8 mouse cellular contexts compared by ENCODE assay signal in genomic region chr11:12290911-12291653, GRCm38 (mm10).
A peak's percentile ranks its signal among the peaks of the same experiment; 100 is the strongest.
DNase-seq lines count a peak whose midpoint lies in the region; ATAC-seq and TF ChIP-seq lines count a peak whose summit lies in the region.

No protein-coding gene starts in this region.

- no peaks in the 10 kb centered on the region for H3K36me3 ChIP-seq in megakaryocyte, embryonic 14.5 days (replicated peaks; ENCODE audit: low read length)
- no peaks in the 10 kb centered on the region for H3K36me3 ChIP-seq in hindbrain, postnatal 0 days (ENCODE audit: insufficient read depth, low read length)

- peak; percentile 88 for TF ChIP-seq CTCF in hindbrain, postnatal 0 days (IDR thresholded peaks at IDR 0.05; ENCODE audit: low read depth)

- DNase-seq in cerebellum, postnatal 25 days, result peak; percentile 68 to 81
- DNase-seq in gastrocnemius, postnatal 10 days, result peak; percentile 69
- DNase-seq in hindbrain, postnatal 0 days (ENCODE audit: low spot score), result peak; percentile 94
- DNase-seq in left cerebral cortex, adult 11 months (ENCODE audit: low spot score), result peak; percentile 50
- peak; percentile 82 for DNase-seq in right cerebral cortex, postnatal 4 days

- H3K4me2 ChIP-seq in hindbrain, postnatal 0 days (ENCODE audit: low read depth, low read length), result no peak overlapping the region

- ATAC-seq in megakaryocyte, adult 5-6 weeks (ENCODE audit: poor library complexity, severe bottlenecking), result no peak; the same call in 1 of the 2 replicates
- ATAC-seq in hindbrain, postnatal 0 days, result peak; percentile 85
- ATAC-seq in megakaryocyte progenitor cell, adult 5-6 weeks (replicated peaks; ENCODE audit: poor library complexity), result peak; percentile 77

- no peak overlapping the region for H3K9ac ChIP-seq in hindbrain, postnatal 0 days (replicated peaks; ENCODE audit: low read length)

- H3K9me3 ChIP-seq in megakaryocyte, embryonic 14.5 days, result no peaks in the 10 kb centered on the region
- H3K9me3 ChIP-seq in hindbrain, postnatal 0 days (ENCODE audit: low read length), result no peaks in the 10 kb centered on the region

- WGBS in hindbrain, postnatal 0 days, result 40% methylated on average over 7 of the region's 7 CpGs

- H3K4me1 ChIP-seq in megakaryocyte, embryonic 14.5 days, result no peaks in the 10 kb centered on the region; the same call in 1 of the 2 replicates
- H3K4me1 ChIP-seq in hindbrain, postnatal 0 days (ENCODE audit: insufficient read depth, low read length), result no peaks in the 10 kb centered on the region

- peaks cover 12% of the 10 kb centered on the region for H3K27me3 ChIP-seq in megakaryocyte, embryonic 14.5 days (replicated peaks)
- H3K27me3 ChIP-seq in hindbrain, postnatal 0 days (ENCODE audit: insufficient read depth, low read length), result no peaks in the 10 kb centered on the region

- H3K4me3 ChIP-seq in megakaryocyte, embryonic 14.5 days (replicated peaks), result peak overlapping the region; percentile 17
- H3K4me3 ChIP-seq in hindbrain, postnatal 0 days (ENCODE audit: low read length), result no peak overlapping the region

- no peak overlapping the region for H3K27ac ChIP-seq in hindbrain, postnatal 0 days
